Mouse (Mus musculus) frontal cortex, adult (tissue): Measurements from ENCODE around the gene Nuak2.

Experiments used
- ATAC-seq: cut with Nextera tagmentation; 2 replicates; pipeline ENCODE4 v1.9.2; 2017; ENCODE audit warnings: mild to moderate bottlenecking, moderate library complexity, mixed read lengths; ENCODE audit not compliant: low TSS enrichment

Nuak2 gene

GRCm38 (mm10) chr1:132353389-132353788, 37.5 kb downstream of the Nuak2 start:
- no peak for ATAC-seq

- ATAC-seq = no peak
These were observed 38.3 kb downstream of the Nuak2 start for GRCm38 (mm10) chr1:132354234-132354633.

- no peak for ATAC-seq
These were observed 39.3 kb downstream of the Nuak2 start for GRCm38 (mm10) chr1:132355162-132355601.

GRCm38 (mm10) chr1:132355841-132356242, 39.9 kb downstream of the Nuak2 start:
- peak; percentile 88 for ATAC-seq

- ATAC-seq = no peak
These were observed 40.9 kb downstream of the Nuak2 start for GRCm38 (mm10) chr1:132356841-132357240.

- no peak for ATAC-seq
These were observed 46.0 kb downstream of the Nuak2 start for GRCm38 (mm10) chr1:132361959-132362358.

- ATAC-seq = peak; percentile 79
These were observed 48.5 kb downstream of the Nuak2 start for GRCm38 (mm10) chr1:132364388-132364787.

- ATAC-seq = 0 out of 2 replicates have a peak, but pooled peaks have one; percentile 4
These were observed 49.1 kb downstream of the Nuak2 start for GRCm38 (mm10) chr1:132364896-132365557.

GRCm38 (mm10) chr1:132365645-132366044, 49.7 kb downstream of the Nuak2 start:
- ATAC-seq = no peak

- ATAC-seq = no peak
These were observed 50.3 kb downstream of the Nuak2 start for GRCm38 (mm10) chr1:132366235-132366634.

- ATAC-seq = no peak
These were observed 51.0 kb downstream of the Nuak2 start for GRCm38 (mm10) chr1:132366937-132367336.

- ATAC-seq = peak; percentile 75
These were observed 52.0 kb downstream of the Nuak2 start for GRCm38 (mm10) chr1:132367692-132368506.

GRCm38 (mm10) chr1:132370681-132371173, 54.8 kb downstream of the Nuak2 start:
- no peak for ATAC-seq

- no peak for ATAC-seq
These were observed 55.6 kb downstream of the Nuak2 start for GRCm38 (mm10) chr1:132371298-132372081.

- no peak for ATAC-seq
These were observed 56.4 kb downstream of the Nuak2 start for GRCm38 (mm10) chr1:132372354-132372753.

- ATAC-seq = no peak
These were observed 57.1 kb downstream of the Nuak2 start for GRCm38 (mm10) chr1:132372896-132373534.

- ATAC-seq = no peak
These were observed 58.4 kb downstream of the Nuak2 start for GRCm38 (mm10) chr1:132374140-132374872.

GRCm38 (mm10) chr1:132374873-132375244, 58.9 kb downstream of the Nuak2 start:
- ATAC-seq = no peak

GRCm38 (mm10) chr1:132375256-132375655, 59.3 kb downstream of the Nuak2 start:
- ATAC-seq = peak; percentile 29; the same call in 1 of the 2 replicates

GRCm38 (mm10) chr1:132376211-132377054, 60.5 kb downstream of the Nuak2 start:
- peak; percentile 56 for ATAC-seq
